Mouse (Mus musculus) kidney, postnatal 4 days (tissue): ENCODE measurements around the gene Adh7.
A peak's percentile ranks its signal among the peaks of the same experiment; 100 is the strongest.

Experiments used
- DNase-seq, 2 experiments: peaks; one replicate each; pipeline ENCODE4 v3.0.0; 2021; ENCODE audit warnings: mixed read lengths in 2 of 2

The Adh7 gene

DNA sequence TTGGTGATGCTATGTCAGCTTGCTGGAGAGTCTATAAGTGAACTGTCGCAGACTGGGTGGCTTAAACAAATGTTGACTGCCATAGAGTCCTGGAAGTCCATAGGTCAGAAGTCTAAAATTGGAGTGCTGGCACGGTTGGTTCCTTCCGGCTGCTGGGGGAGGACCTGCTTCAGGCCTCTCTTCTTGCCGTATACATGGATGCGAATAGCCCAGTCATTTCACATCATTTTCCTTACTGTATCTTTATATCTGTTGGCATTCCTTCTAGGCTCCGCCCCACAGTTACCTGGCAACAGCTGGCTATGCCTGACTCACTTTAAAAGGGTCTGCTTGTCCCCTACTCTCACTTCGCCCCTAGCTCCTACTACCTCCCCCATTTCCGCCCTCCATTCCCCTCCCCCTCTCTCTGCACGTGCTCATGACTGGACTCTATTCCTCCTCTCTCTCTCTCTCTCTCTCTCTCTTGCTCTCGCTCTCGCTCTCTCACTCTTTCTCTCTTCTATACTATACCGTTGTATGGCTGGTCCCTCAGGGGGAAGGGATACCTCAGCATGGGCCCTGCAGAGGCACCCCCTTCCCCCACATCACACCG, 6.9 kb downstream of the Adh7 start:
- DNase-seq, result no peak

DNA sequence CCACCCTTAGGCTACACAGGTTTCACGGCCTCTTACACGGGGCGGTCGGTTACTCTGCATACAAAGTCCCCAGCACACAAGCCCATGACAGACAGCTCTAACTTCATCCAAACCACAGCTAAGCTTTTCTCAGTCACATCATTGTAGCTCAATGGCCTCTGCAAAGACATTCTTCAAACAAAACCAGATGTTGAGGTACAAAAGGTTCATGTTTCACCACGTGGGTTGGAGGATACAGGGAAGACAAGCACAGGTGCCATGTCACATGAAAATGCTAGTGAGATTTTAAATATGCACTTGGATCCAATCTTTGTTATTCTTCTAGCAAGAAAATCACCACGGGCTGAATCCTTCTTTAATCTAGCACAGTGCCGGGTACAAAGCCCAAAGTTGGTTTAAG, 7.8 kb downstream of the Adh7 start:
- DNase-seq, result no peak

DNA sequence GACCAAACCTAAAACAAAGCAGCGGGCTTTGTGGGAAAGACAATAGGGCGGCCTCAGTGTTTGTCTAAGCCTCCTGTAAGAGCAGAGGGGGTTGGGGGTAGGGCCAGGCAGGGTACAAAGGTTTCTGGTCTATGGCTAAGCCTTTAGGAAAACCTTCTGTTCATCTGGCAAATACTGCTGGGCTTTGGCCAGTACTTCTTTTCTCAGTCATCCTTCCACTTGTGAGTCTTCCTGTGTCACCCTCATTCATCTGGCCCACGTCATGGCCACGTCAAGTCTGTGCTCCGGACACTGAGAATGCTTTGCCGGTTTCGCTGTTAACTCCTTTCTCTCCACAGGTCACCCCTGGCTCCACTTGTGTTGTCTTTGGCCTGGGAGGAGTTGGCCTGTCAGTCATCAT, 8.3 kb downstream of the Adh7 start:
- peak in 1 of 2 experiments; percentile 43 for DNase-seq

DNA sequence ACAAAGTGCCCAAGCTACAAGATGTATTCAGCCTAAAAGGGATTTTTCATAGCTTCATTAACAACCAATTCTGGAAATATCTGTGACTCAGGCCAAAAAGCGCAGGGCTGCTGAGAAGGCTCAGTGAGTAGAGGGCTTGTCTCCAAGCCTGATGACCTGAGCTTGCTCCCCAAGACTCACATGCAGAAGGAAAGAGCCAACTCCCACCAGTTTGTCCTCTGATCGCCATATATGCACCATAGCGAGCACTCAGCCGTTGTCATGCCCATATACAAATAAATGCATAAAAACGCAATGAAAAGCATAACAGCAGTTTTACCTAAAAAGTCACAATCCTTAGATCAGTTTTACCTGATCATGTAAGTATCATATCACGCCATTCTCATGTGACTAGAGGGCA, 8.9 kb downstream of the Adh7 start:
- DNase-seq, result no peak

DNA sequence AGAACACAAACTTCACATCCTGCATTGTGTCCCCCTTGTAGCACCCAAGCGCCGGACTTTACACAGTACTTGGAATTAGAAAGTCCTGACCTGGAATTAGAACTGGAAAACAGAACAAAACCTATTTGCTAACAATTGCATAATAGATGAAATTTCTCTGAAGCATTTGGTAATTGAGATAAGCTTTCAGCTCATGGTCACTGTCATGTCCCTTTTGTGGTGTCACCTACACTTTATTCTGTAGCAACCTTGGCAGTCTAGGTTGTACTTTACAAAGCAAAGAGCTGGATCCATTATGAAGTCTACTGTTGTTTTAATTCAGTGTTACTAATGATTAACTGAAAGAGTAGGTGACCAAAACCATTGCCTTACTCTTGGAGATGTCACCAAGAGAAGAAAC, 9.5 kb downstream of the Adh7 start:
- no peak for DNase-seq

DNA sequence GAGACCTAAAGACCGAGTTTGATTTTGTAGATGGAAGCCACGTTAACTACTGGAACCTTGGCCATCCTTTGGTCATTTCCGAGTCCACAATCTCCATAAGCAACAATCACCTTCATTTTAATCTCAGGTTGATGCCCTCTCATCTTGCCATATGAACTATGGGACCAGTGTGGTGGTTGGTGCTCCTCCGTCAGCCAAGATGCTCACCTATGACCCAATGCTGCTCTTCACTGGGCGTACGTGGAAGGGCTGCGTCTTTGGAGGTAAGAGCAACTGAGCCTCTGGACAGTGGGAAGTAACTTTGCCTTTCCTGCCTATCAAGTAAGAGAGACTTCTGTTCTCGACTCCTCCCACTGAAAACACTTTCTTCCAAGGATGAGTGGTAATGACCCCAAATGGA, 10.2 kb downstream of the Adh7 start:
- no peak for DNase-seq

DNA sequence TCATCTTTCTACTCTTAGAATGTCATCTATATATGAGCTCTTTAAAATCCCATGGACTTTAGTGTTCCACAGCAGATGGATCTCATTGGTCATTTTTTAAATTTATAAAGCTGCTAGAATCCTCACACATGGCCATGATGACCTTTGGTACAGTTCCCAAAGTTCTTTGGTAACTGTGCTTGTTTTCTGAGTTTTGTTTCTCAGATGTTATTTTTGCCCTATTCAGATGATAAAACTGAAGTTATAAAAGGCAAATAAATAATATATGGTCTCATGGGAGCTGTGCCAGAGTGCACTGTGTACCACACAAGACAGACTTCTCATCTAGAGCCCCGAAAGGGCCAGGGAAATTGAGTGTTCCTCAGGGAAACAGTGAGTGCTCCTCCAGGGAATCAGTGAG, 11.9 kb downstream of the Adh7 start:
- no peak for DNase-seq

DNA sequence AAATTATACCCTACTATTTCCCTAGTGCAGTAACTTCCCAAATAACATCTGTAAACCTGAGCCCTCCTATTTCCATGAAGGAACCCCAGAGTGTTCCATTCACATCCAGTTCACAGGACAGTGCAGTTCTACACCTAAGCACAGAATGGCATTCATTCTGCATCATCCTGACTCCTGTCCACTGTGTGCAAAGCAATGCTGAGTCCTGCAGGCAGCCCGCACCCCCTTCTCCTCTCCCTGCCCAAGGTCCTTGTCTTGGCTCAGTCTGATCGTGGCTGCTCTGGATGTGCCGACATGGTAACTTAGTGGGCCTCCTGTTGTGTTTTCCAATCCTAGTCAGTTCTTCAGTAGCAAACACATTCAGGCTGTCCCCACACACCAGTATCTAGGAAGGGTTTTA, 12.7 kb downstream of the Adh7 start:
- DNase-seq, result no peak

DNA sequence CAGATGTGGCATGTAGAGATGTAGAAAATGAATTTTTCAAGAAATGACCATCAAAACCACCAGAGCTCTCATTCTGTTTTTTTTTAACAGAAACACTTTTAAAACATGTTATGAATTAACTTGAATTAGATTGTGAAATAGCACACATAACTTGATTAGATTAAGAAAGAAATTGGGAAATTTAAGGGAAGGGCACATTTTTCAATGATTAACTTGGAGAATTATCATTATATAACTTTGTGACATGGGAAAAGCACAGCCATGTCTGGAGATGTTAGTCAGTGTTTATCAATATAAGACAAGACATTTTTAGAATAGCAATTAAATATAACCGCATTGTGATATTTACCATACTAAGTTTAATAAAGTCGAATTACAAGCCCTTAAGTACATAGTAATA, 14.0 kb downstream of the Adh7 start:
- no peak for DNase-seq

DNA sequence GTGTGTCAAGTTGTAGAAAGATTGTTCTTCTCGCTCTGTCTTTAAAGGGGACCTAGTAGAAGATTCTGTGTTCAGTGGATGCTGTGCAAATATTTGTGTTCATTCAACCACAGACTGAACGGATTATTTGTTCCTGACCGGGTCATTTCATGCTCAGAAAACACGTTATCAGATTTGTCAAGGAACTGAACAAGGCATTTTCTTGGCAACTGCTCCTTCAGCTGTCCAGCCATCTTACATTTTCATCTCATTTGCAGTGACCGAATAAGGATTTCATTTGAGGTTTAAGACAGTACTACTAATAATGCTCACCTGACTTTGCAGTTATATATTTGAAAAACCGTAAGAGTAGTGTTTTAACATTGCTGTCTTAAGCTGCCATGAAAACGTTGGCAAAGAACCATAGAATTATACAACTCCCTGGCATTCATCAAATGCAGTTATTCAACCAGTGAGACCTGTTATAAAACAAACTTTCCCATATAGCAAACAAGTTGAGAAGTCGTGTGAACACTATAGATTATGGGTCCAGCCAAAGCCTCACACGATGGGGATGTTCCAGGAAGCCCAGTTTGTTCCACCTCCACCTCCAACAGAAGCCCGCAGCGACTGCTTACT, 19.1 kb downstream of the Adh7 start:
- DNase-seq, result no peak

DNA sequence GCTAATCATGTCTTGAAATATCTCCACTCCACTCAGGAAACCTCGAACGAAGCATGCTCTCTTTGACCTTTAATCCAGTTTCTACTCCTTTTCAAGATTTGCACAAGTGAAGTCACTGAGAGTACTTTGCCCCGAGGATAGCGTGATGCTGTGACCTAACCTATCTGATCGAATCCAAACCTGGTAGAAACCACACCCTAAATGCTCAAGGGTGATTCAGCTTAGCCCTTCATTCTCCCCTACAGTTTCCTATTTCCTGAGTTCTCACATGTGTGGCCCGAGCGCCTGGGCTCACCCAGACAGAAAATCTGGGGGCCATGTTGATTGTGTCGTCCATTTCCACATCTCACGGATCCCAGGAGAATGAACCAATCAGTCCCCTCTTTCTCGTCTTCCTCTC, 20.5 kb downstream of the Adh7 start:
- DNase-seq, result no peak

DNA sequence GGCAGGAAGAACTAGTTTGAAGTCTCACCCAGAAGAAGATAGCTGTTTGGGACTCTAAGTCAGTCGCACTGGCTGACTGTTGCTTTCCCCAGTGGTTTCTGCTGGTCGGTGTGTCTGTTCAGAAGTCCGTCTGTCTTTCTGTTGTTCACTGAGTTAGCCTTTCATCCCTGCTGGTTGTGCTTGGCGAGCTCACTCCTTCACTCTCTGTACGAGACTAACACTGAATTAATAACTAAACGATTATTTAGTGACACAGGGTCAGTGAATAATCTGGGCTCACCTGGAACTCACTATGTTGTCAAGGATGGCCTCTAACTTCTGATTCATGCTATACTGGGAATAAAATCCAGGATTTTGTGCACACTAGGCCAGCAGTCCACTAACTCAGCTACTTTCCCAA, 21.9 kb downstream of the Adh7 start:
- no peak for DNase-seq

DNA sequence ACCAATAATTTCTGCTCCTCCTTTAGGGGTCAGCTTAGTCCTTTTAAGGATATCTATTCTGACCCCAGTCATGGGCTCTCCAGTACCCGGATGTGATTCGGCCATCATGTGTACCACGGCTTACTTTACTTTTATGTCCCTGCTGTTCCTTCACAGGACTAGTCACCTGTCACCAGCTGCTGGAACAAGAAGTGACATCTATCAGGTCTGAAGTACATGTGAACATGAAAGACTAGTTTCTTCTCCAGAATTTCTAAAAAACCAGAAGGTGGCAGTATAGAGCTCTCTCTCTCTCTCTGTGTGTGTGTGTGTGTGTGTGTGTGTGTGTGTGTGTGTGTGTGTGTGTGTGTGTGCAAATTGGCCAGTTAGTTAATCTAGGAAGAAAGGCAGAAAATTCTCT, 22.9 kb downstream of the Adh7 start:
- DNase-seq, result peak; percentile 26 to 33

DNA sequence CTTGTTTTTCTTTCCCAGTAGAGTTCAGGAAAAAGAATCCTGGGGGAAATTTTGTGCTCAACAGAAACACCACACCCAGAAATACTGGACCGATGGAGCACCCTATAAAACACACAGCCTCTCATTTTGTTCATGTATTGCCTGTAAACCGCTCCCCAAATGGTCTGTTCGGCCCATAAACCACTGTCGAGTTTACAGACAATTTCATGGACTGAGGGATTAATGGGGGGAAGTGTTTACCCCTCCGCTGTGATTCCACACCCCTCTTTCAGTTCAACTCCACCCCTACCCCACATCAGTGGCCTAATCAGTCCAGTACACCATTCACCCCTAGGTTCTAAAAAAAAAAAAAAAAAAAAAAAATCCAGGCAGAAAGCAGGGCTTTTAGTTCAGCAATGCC, 23.4 kb downstream of the Adh7 start:
- DNase-seq, result no peak

DNA sequence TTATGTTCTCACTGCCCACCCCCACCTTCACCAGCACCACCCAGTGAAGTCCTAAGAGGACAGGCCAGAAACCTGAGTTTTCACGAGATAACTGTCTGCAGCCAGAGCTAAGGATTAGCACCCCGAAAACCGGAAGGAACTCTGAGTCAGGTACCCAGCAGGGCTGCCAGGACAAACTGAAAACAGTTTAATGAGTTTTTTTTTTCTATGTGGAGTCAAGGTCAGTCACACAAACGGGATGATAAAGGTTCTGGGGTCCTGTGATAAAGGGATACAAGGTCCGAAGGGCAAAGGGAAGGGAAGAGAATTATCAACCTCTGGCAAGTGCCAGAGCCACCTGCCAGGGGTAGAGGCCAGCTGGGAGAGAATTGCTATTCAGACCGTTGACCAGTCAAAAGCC, 23.8 kb downstream of the Adh7 start:
- no peak for DNase-seq

DNA sequence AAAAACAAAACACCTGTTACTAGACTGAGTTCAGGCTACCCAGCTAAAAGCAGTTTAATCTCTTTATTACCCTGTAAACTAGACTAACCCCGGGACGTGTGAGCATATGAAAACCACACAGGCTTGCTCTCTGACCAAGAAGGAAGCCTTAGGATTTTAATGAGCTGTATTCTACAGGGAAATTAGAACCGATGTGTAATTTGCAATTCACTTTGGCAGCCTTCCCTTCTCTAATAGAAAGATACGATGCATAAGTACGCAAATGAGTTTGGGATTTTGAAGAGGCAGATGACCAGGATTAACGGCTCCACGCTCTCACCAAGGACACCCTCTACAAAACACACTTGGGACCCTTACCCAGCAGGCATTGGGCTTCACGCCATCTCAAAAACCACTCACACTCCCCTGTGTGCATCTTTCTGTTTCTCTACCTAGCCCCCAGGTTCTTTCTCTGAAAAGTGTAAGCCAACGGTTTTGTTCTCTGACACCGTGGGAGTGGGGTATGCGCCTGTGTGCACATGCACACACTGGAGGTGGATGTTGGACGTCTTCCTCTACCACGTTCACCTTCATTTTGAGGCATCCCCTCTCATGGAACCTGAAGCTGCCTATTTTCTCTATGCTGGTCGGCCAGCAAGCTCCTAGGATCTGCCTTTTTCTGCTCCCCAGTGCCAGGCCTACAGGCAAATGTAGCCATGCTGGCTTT, 24.6 kb downstream of the Adh7 start:
- no peak for DNase-seq

DNA sequence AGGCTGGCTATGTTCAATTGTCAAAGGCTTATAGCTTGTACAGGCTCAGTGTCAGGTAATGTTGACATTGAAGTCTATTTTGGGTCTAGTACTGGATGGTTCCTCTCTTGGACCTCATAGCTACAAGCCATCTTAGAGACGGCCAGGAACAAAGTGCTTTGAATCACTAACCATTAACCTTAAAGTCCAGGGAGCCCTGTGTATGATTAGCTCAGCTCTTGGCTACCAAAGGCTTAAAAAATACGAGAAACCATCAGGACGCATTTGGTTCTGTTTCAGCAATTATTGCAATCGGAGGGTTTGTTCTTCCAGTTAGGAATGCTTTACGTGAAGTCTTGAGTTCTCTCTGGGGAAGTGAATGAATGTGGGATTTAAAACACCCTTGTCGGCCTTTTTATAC, 25.4 kb downstream of the Adh7 start:
- no peak for DNase-seq

DNA sequence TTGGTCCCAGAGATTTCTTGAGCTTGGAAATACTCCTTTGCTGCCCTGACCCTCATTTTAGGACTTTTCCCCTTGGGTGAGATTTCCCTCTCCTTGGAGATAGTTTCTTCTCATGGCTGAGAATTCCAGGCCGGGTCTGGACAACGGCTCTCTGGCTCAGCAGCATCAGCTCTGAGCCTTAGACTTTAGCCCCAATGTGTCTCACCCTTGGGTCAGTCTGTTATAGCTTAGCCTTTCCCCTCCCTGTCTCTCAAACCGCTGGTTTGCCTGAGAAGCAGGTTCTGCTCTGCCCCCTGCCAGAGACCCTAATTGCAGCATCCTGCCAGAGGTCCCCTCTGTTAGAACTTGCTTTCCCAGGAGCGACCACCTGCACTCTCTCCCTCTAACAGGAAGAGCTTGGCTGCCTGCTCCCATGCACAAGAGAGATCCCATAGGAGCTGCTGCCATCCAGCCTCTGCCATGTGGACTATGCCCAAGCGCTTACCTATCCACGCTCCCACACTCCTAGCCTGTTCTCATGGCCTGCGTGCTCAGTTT, 26.8 kb downstream of the Adh7 start:
- DNase-seq, result peak in 1 of 2 experiments; percentile 28

DNA sequence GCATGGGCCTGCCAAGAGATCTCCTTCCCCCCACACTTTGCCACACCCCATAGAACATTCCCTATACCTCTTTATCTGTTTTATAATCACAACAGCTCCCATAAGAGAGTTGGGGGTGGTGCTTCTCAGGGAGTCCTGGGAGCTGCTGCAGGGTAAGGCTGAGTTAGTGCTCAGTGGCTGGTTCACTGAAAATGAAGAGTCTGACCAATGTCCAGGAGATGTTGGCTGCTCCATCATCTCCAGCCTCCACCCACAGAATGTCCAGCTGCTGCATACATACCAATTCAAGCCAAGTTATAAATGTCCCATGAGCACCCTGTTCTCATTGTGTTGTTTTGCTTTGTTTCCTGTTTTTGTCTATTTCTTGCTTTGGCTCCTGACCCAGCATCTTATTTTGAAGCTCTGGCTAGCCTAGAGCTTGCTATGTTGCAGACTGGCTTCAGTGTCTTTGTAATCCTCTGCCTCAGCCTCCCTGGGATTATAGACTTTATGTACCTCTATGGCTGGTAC, 29.0 kb downstream of the Adh7 start:
- no peak for DNase-seq

DNA sequence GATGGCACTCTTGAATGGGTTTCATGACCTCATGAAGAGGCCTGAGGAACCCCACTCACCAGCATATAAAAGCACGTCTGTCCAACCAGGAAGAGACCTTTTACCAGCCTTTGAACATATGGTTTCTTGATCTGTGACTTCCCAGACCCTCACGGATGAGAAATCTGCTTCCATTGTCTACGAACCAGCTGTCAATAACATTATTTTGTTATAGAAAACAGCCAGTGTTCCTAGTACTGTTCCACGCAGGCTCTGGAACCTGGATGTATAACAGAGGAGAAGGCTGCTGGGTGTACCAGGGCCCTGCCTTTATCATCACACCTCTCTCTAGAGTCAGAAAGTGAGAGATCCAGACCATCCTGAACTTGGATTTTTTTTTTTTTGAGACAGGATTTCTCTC, 29.7 kb downstream of the Adh7 start:
- no peak for DNase-seq

DNA sequence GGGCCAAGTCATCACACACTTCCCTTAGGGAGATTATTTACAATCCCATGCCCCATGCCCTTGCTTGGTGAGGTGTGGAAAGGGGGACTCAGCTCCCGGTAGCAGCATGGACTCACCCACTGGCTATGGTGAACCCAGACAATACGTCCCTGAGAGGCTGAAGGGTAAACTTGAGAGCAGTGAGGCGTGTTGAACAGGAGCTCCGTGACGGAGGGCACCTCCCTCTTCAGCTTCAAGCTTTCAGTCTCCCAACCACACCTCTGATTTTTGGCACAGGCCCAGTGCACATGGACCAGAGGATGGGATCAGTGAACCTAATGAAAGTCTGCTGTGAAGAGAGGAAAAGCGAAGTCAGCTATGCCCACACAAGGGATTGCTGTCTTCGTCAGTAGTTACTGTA, 30.5 kb downstream of the Adh7 start:
- DNase-seq, result peak; percentile 79 to 89

DNA sequence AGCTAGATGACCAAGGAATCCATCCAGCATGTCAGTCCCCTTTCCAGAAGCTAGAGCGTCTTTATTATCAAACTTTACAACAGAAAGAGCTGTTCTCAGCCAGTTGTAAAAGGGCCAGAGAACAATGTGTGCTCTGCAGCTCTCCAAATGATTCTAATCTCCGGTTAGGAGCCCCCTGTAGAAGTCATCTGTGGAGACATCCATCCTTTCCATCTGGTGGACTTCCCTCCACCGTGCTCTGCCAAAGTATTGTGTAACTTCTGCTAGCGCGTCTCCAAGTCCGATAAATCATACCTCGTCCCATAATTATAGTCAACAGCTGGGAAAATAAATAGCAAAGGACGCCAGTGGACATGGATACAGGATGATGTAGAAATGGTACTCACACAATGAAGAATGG, 31.2 kb downstream of the Adh7 start:
- peak; percentile 61 to 65 for DNase-seq

DNA sequence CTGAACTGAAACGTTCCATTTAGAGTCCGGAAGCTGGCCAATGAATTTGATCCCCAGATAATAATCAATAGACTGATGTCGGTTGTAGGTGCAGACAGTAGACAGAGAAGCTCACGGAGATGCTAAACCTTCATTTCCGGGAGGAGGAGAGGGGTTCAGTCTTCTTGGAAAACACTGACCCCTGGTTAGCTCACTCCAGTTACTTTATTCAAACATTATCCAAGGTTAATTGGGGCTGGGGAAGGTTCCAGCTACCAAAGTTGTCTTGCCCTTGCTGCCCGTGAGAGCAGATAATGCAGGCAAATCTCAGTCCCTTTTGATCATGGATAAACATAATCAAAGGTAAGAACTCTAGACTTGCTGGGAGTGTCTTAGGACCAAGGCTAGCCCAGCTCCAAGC, 33.6 kb downstream of the Adh7 start:
- DNase-seq, result no peak

DNA sequence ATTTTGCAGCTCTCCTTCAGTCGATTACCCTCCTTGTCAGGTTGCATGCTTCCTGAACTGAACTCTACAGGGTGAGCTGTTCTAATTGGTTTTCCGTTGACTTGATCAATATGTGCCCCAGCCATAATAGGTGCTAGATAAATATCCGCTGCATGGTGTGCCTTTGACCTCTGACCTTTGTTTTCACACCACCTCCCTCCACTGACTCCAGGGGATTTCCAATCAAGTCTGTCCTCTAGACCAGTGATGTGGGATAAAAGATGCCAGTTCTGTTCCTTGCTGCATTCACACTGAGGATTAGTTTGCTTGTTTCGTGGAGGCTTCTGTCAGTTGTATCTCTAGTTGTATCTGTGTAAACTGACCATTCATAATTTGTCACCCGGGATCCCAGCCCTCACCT, 36.6 kb downstream of the Adh7 start:
- no peak for DNase-seq
